Comparison of ENCODE assay signal across 10 mouse cellular contexts in the genomic region with DNA sequence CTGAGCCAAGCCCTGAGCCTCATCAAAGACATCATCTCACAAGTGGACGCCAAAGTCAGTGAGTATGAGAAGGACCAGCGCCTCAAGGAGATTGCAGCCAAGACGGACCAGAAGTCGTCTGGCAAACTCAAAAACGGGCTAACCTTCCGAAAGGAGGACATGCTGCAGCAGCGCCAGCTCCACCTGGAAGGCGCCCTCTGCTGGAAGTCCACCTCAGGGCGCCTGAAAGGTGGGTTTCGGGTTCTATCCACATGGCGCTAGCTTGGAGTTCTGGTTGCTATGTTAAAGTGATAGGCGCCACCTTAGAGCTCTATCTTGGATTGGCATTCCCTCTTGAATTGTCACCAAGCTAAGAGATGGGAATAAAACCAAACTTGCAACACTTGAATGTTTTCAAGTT. TPM values are rescaled to one million over a fixed set of nuclear protein-coding genes. Genes with fewer than 3 reads are reported as not detected.
DNase-seq lines count a peak whose midpoint lies in the region; ATAC-seq and TF ChIP-seq lines count a peak whose summit lies in the region.
"Had no signal": no experiment of that assay in that cellular context is flagged by ENCODE, and none has a peak within 500 bp of the region (broad histone marks: within the 10 kb centered on the region; RNA-seq: fewer than 3 reads in every experiment).

No protein-coding gene starts in this region.

- ATAC-seq in megakaryocyte progenitor cell, adult 5-6 weeks (replicated peaks; ENCODE audit: poor library complexity) = peak; percentile 49; the same call in 1 of the 2 replicates
- ATAC-seq: forebrain, embryonic 14.5 days had no signal

- intact Hi-C loops in gastrocnemius, adult 2 months (cut with DNase I) = no loop called here
- intact Hi-C loops in gastrocnemius, postnatal 14 days (cut with DNase I; ENCODE audit: low total_unique reads) = no loop called here

- H3K4me3 ChIP-seq in gastrocnemius, adult 2 months = no peak overlapping the region
- H3K4me3 ChIP-seq: megakaryocyte, embryonic 14.5 days had no signal

- TF ChIP-seq CTCF in gastrocnemius, adult 2 months (IDR thresholded peaks at IDR 0.05) = peak; percentile 58

- H3K27ac ChIP-seq in gastrocnemius, adult 2 months = no peak overlapping the region

- no peak for DNase-seq in gastrocnemius, adult 2 months
- DNase-seq in gastrocnemius, postnatal 14 days = no peak
- peak; percentile 16 for DNase-seq in lung, postnatal 14 days
- DNase-seq in lung, postnatal 10 days = no peak
- peak; percentile 41 for DNase-seq in NIH3T3 (ENCODE audit: low read depth)
- no peak for DNase-seq in ovary, postnatal 14 days (ENCODE audit: low spot score)
- DNase-seq in adrenal gland, postnatal 4 days (ENCODE audit: low spot score in 2 of 2) = no peak

RNA-seq across cellular contexts. Expression of gene Pex11g, which starts 28.0 kb away (rescaled TPM):
- total RNA-seq in gastrocnemius, adult 2 months (2021) = 1 to 10 TPM; 2.3 to 2.6 TPM
- total RNA-seq in gastrocnemius, postnatal 14 days (2021) = 1 to 10 TPM; 2.4 to 2.7 TPM
- 0.83 and 2.5 TPM in 2 replicates for total RNA-seq in megakaryocyte progenitor cell, adult 5-6 weeks (2015)
- 0.79 and 3.8 TPM in 2 replicates for total RNA-seq in megakaryocyte progenitor cell, adult 5-6 weeks (2017)
- 10 to 100 TPM; 11.0 to 13.5 TPM for total RNA-seq in adrenal gland, postnatal 4 days (2021)

RNA-seq across cellular contexts. Expression of gene Tex45, which starts 31.2 kb away (rescaled TPM):
- total RNA-seq in gastrocnemius, adult 2 months (2021) = not detected
- total RNA-seq in gastrocnemius, postnatal 14 days (2021) = not detected
- total RNA-seq in megakaryocyte progenitor cell, adult 5-6 weeks (2015) = 0.17 TPM in 1 of 2 replicates, not detected in the other
- total RNA-seq in megakaryocyte progenitor cell, adult 5-6 weeks (2017) = 0.21 TPM in 1 of 2 replicates, not detected in the other
- total RNA-seq in adrenal gland, postnatal 4 days (2021) = under 1 TPM; 0.25 to 0.56 TPM

RNA-seq across cellular contexts. Expression of gene Arhgef18, which starts 46.7 kb away (rescaled TPM):
- total RNA-seq in gastrocnemius, adult 2 months (2021) = 10 to 100 TPM in 1 of 2 experiments, 1 to 10 TPM in 1; 6.9 to 11.8 TPM
- total RNA-seq in gastrocnemius, postnatal 14 days (2021) = 1 to 10 TPM; 9.4 to 9.6 TPM
- 22.6 and 28.9 TPM in 2 replicates for total RNA-seq in megakaryocyte progenitor cell, adult 5-6 weeks (2015)
- total RNA-seq in megakaryocyte progenitor cell, adult 5-6 weeks (2017) = 22.9 and 25.5 TPM in 2 replicates
- total RNA-seq in adrenal gland, postnatal 4 days (2021) = 10 to 100 TPM; 45.0 to 46.8 TPM

RNA-seq across cellular contexts. Expression of gene Zfp358, which starts 53.4 kb away (rescaled TPM):
- 10 to 100 TPM; 30.8 to 39.3 TPM for total RNA-seq in gastrocnemius, adult 2 months (2021)
- total RNA-seq in gastrocnemius, postnatal 14 days (2021) = 10 to 100 TPM; 16.5 to 17.6 TPM
- 9.3 and 12.3 TPM in 2 replicates for total RNA-seq in megakaryocyte progenitor cell, adult 5-6 weeks (2015)
- total RNA-seq in megakaryocyte progenitor cell, adult 5-6 weeks (2017) = 4.6 and 7.0 TPM in 2 replicates
- 10 to 100 TPM; 33.7 to 35.6 TPM for total RNA-seq in adrenal gland, postnatal 4 days (2021)

Comparison
In these comparisons a context has a peak if more than half of its experiments do, and no peak if none do; other contexts are left out.
1. DNase-seq: peak in lung, postnatal 14 days (single experiment) and NIH3T3 (single experiment); none in gastrocnemius, adult 2 months (single experiment), gastrocnemius, postnatal 14 days (single experiment), lung, postnatal 10 days (single experiment), ovary, postnatal 14 days (single experiment) and adrenal gland, postnatal 4 days (0 of 2).